ENCODE assay signal across 9 mouse cellular contexts in the genomic region with DNA sequence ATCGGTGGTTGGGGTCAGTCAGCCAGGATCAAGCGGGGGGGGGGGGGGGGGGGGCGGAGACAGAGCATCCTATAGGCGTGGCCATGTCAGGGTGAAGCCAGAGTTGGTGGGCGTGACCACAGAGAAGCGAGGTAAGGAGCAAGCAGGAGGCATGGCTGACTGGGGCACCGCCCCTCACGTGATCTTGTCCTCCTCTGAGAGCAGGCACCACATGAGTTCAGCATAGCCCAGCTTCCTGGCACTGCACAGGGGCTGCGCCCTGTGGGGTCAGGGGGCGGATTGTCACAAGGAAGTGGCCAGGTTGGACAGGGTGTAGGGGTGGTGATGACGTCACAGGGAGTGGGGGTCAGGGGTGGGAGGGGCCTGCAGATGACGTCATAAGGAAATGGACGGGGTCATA. TPM values are rescaled to one million over a fixed set of nuclear protein-coding genes. Genes with fewer than 3 reads are reported as not detected.
DNase-seq lines count a peak whose midpoint lies in the region; ATAC-seq and TF ChIP-seq lines count a peak whose summit lies in the region.
"Had no signal": no experiment of that assay in that cellular context is flagged by ENCODE, and none has a peak within 500 bp of the region (broad histone marks: within the 10 kb centered on the region; RNA-seq: fewer than 3 reads in every experiment).

No protein-coding gene starts in this region.

- H3K27me3 ChIP-seq in MEL (ENCODE audit: control insufficient read depth in 1 of 2, insufficient read depth in 2 of 2, low read length in 2 of 2): no peaks in the 10 kb centered on the region
- no peaks in the 10 kb centered on the region for H3K27me3 ChIP-seq in stomach, postnatal 0 days (ENCODE audit: control insufficient read depth, insufficient read depth, low read length)

- TF ChIP-seq RAD21 in MEL (IDR thresholded peaks at IDR 0.05; ENCODE audit: low read depth, low read length): no peak

- no peak for ATAC-seq in stomach, postnatal 0 days (ENCODE audit: low FRiP score, low TSS enrichment)

- DNase-seq in gastrocnemius, adult 2 months: peak; percentile 17
- no peak for DNase-seq in gastrocnemius, adult 18-20 months (ENCODE audit: low spot score)
- peak; percentile 10 for DNase-seq in retina, postnatal 1 day
- DNase-seq in retina, embryonic 14.5 days (ENCODE audit: low spot score): no peak
- peak; percentile 35 for DNase-seq in MEL (ENCODE audit: low read depth, low spot score)
- DNase-seq in stomach, postnatal 0 days (ENCODE audit: low spot score): peak; percentile 15
- no peak for DNase-seq in layer of hippocampus, adult 11-12 months (ENCODE audit: low spot score)
- no peak for DNase-seq in urinary bladder, postnatal 14 days (ENCODE audit: low spot score)
- DNase-seq: lung, adult 2 months had no signal

- intact Hi-C loops in gastrocnemius, adult 2 months (cut with DNase I): loop anchor here (10.0 kb wide), 1 partner anchor 553 kb away; a partner anchor contains a TSS

- no peak overlapping the region for H3K4me2 ChIP-seq in stomach, postnatal 0 days (replicated peaks; ENCODE audit: low read depth)

- TF ChIP-seq CTCF in gastrocnemius, adult 2 months (IDR thresholded peaks at IDR 0.05): no peak
- no peak for TF ChIP-seq CTCF in MEL (IDR thresholded peaks at IDR 0.05 in 2 of 3, conservative IDR thresholded peaks at IDR 0.05 in 1 of 3; ENCODE audit: control insufficient read depth in 1 of 3, insufficient read depth in 1 of 3, low read depth in 2 of 3, low read length in 3 of 3, poor library complexity in 1 of 3, severe bottlenecking in 1 of 3)
- TF ChIP-seq CTCF in stomach, postnatal 0 days (IDR thresholded peaks at IDR 0.05; ENCODE audit: low read depth): no peak

- H3K4me1 ChIP-seq in MEL (ENCODE audit: control insufficient read depth in 1 of 2, insufficient read depth in 2 of 2, low read length in 2 of 2): peaks cover 0 to 3% of the 10 kb centered on the region in 2 experiments; a peak in 2 of 4 replicates
- H3K4me1 ChIP-seq in stomach, postnatal 0 days (replicated peaks; ENCODE audit: control insufficient read depth, insufficient read depth): no peaks in the 10 kb centered on the region

- no peak for TF ChIP-seq EP300 in MEL (IDR thresholded peaks at IDR 0.05; ENCODE audit: low read depth in 1 of 2, low read length in 2 of 2)
- no peak for TF ChIP-seq EP300 in stomach, postnatal 0 days (optimal IDR thresholded peaks at IDR 0.05)

- TF ChIP-seq POLR2A in MEL (IDR thresholded peaks at IDR 0.05; ENCODE audit: control insufficient read depth in 1 of 2, insufficient read depth in 1 of 2, low read depth in 1 of 2, low read length in 2 of 2, poor library complexity in 1 of 2): no peak

- 91% methylated on average over 9 of the region's 13 CpGs for WGBS in stomach, postnatal 0 days

- H3K9me3 ChIP-seq in MEL (replicated peaks; ENCODE audit: insufficient read depth, low read length): no peaks in the 10 kb centered on the region
- peaks cover 19% of the 10 kb centered on the region for H3K9me3 ChIP-seq in stomach, postnatal 0 days (ENCODE audit: control insufficient read depth, low read length)

- no peak overlapping the region for H3K27ac ChIP-seq in gastrocnemius, adult 2 months
- no peak overlapping the region for H3K27ac ChIP-seq in MEL (ENCODE audit: control insufficient read depth, low read depth, low read length)
- no peak overlapping the region for H3K27ac ChIP-seq in stomach, postnatal 0 days (replicated peaks)

- H3K9ac ChIP-seq in MEL (ENCODE audit: control insufficient read depth, low read depth, low read length, poor library complexity, severe bottlenecking): no peak overlapping the region
- H3K9ac ChIP-seq in stomach, postnatal 0 days (ENCODE audit: low read length): no peak overlapping the region

- no peaks in the 10 kb centered on the region; the same call in 1 of the 2 replicates for H3K79me2 ChIP-seq in MEL (ENCODE audit: control insufficient read depth, insufficient read depth, low read length, poor library complexity)

- H3K4me3 ChIP-seq in gastrocnemius, adult 2 months: no peak overlapping the region
- no peak overlapping the region for H3K4me3 ChIP-seq in MEL (ENCODE audit: control insufficient read depth in 1 of 2, insufficient read depth in 1 of 2, low read depth in 2 of 2, low read length in 2 of 2)
- H3K4me3 ChIP-seq in stomach, postnatal 0 days (ENCODE audit: low read depth, low read length): no peak overlapping the region

- H3K36me3 ChIP-seq in MEL (ENCODE audit: control insufficient read depth in 1 of 2, insufficient read depth in 2 of 2, low read length in 2 of 2): peaks cover 0 to 2% of the 10 kb centered on the region in 2 experiments; a peak in 1 of 4 replicates
- no peaks in the 10 kb centered on the region for H3K36me3 ChIP-seq in stomach, postnatal 0 days (ENCODE audit: control insufficient read depth, insufficient read depth, low read length)

TF ChIP-seq in MEL, 35 proteins besides CTCF, POLR2A, EP300 and RAD21:
- TF ChIP-seq BHLHE40 (IDR thresholded peaks at IDR 0.05; ENCODE audit: borderline replicate concordance, low read depth, low read length) (no peak), SIN3A (IDR thresholded peaks at IDR 0.05; ENCODE audit: low read length) (no peak), NELFE (IDR thresholded peaks at IDR 0.05; ENCODE audit: low read depth, low read length) (no peak), HCFC1 (IDR thresholded peaks at IDR 0.05; ENCODE audit: low read depth, low read length) (no peak), ZMIZ1 (IDR thresholded peaks at IDR 0.05; ENCODE audit: low read depth, low read length) (no peak), ZNF384 (IDR thresholded peaks at IDR 0.05; ENCODE audit: low read depth, low read length) (no peak), USF2 (IDR thresholded peaks at IDR 0.05; ENCODE audit: borderline replicate concordance in 1 of 2, insufficient read depth in 1 of 2, low read depth in 1 of 2, low read length in 2 of 2) (no peak), ZKSCAN1 (IDR thresholded peaks at IDR 0.05; ENCODE audit: low read depth, low read length) (no peak), UBTF (IDR thresholded peaks at IDR 0.05; ENCODE audit: borderline replicate concordance, insufficient read depth, low read depth, low read length) (no peak), USF1 (IDR thresholded peaks at IDR 0.05; ENCODE audit: low read depth, low read length) (no peak)

RNA-seq across cellular contexts. Expression of a gene that starts 6.7 kb away (rescaled TPM):
- 1 to 10 TPM; 2.0 to 3.4 TPM for total RNA-seq in gastrocnemius, adult 2 months (2021)
- total RNA-seq in gastrocnemius, adult 18-20 months (2021): 1 to 10 TPM; 1.8 to 2.7 TPM
- 9.4 and 11.1 TPM in 2 replicates for total RNA-seq in MEL (2012; rRNA removed)
- polyA plus RNA-seq in MEL (2012; ENCODE audit: insufficient read depth in 1 of 2, insufficient read length in 2 of 2, low read depth in 1 of 2, low replicate concordance in 2 of 2, missing spikeins in 1 of 2): 10 to 100 TPM in 1 of 2 experiments, not detected in 1; 14.1 TPM
- polyA plus RNA-seq in stomach, postnatal 0 days (2015; fragmentation: Nextera tagmentation; extraction: Ambion mirVana): 8.7 and 9.9 TPM in 2 replicates

Comparison
In these comparisons a context has a peak if more than half of its experiments do, and no peak if none do; other contexts are left out.
1. DNase-seq: peak in gastrocnemius, adult 2 months (single experiment), retina, postnatal 1 day (single experiment), MEL (single experiment) and stomach, postnatal 0 days (single experiment); none in gastrocnemius, adult 18-20 months (single experiment), retina, embryonic 14.5 days (single experiment), layer of hippocampus, adult 11-12 months (single experiment) and urinary bladder, postnatal 14 days (single experiment).